Mouse (Mus musculus) intestine, embryonic 15.5 days (tissue): ENCODE data around the gene Ccn6. TPM values are rescaled to one million over a fixed set of nuclear protein-coding genes. Genes with fewer than 3 reads are reported as not detected.
"Not testable (repeated sequence)": the region's sequence is repeated elsewhere in the genome, so short reads cannot be mapped to it uniquely, and the experiment has no call there.

Experiments used
- ATAC-seq: fragments of 200-750 bp; cut with Nextera tagmentation; 2 replicates; pipeline ENCODE4 v1.8.0; 2017; ENCODE audit warnings: moderate TSS enrichment, moderate library complexity
- H3K27ac ChIP-seq: fragments of 300-500 bp; sonication (generic); 2 replicates; pipeline ENCODE4 v1.5.1; 2015; ENCODE audit warnings: mild to moderate bottlenecking, inconsistent platforms
- H3K27me3 ChIP-seq: fragments of 300-500 bp; sonication (generic); replicated peaks from 2 replicates; pipeline ENCODE4 v1.6.1; 2015; ENCODE audit warnings: inconsistent platforms
- H3K36me3 ChIP-seq: fragments of 300-500 bp; sonication (generic); 2 replicates; pipeline ENCODE4 v1.6.1; 2015; ENCODE audit warnings: inconsistent platforms
- H3K4me1 ChIP-seq: fragments of 300-500 bp; sonication (generic); replicated peaks from 2 replicates; pipeline ENCODE4 v1.6.1; 2015; ENCODE audit warnings: inconsistent platforms
- H3K4me2 ChIP-seq: fragments of 300-500 bp; sonication (generic); replicated peaks from 2 replicates; pipeline ENCODE4 v1.6.1; 2015; ENCODE audit warnings: mild to moderate bottlenecking, inconsistent platforms
- H3K4me3 ChIP-seq: fragments of 300-500 bp; sonication (generic); replicated peaks from 2 replicates; pipeline ENCODE4 v1.5.1; 2015; ENCODE audit warnings: inconsistent platforms
- H3K9ac ChIP-seq: fragments of 300-500 bp; sonication (generic); 2 replicates; pipeline ENCODE4 v1.6.1; 2015; ENCODE audit warnings: inconsistent platforms
- H3K9me3 ChIP-seq: fragments of 300-500 bp; sonication (generic); 2 replicates; pipeline ENCODE4 v1.6.1; 2016; ENCODE audit warnings: inconsistent platforms
- WGBS: fragments of 180-500 bp; shearing (Covaris S2); methylation state at CpG from one replicate; pipeline ENCODE4 v1.1.7; 2015; 5-methylcytosine and 5-hydroxymethylcytosine counted together
- polyA plus RNA-seq: library from polyadenylated mRNA; unstranded; fragments of >200 nt; fragmentation: Nextera tagmentation; extraction: Ambion mirVana; gene quantifications from 2 replicates; pipeline ENCODE4 v1.2.1, GENCODE M21; 2015

Ccn6 gene
- polyA plus RNA-seq = 0.24 TPM in 1 of 2 replicates, not detected in the other

DNA sequence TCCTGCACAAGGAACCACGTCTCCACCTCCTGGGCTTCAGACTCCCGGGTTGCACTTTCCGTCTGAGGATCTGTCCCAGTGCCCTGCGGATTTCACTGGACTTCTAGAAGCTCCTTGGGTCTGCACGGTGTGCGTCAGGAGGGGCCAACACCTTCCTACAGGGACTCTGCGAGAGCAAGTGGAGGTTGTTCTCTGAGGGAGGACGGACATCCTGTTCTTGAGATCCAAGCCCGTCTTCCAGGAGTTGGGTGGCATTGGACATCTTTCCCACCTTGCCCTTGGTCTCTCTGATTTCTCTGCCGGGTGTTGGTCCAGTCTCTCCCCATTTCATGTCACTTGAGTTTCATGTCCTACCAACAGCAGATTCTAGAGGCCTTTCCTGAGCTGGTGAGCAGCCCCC, at the start of gene Ccn6:
Gene Ccn6 (minus strand): TSS at position 101 of the 400 bp plus-strand sequence.
- no peaks in the 10 kb centered on the region for H3K27me3 ChIP-seq
- no peaks in the 10 kb centered on the region for H3K9me3 ChIP-seq
- peaks cover 8% of the 10 kb centered on the region; the same call in 1 of the 2 replicates for H3K4me1 ChIP-seq
- H3K27ac ChIP-seq = no peak within 1 kb of the TSS
- H3K36me3 ChIP-seq = no peaks in the 10 kb centered on the region
- no peak for ATAC-seq
- H3K4me3 ChIP-seq = no peak within 1 kb of the TSS
- no peak within 1 kb of the TSS for H3K9ac ChIP-seq
- WGBS = 86% methylated on average over 10 of the region's 10 CpGs
- H3K4me2 ChIP-seq = peak within 1 kb of the TSS; percentile 36

DNA sequence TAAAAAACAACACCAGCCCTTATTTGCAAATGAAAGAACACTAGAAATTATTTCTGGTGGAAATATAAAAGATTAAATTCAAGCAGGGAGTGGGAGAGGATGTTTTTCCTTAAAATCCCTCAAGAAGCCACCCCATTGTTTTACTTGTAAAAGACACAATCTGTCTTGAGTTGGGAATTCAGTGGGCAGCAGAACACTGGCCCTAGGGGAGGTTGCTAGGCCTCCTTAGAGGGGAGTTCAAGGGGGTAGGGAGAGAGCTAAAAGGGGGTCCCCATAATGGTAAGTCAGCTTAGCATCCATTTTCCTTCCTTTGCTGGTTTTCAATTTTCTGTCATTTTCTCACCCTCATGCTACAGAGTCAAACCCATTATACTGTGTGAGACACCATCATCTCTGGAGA, 46.4 kb upstream of the Ccn6 start:
- H3K4me1 ChIP-seq = no peaks in the 10 kb centered on the region
- H3K27me3 ChIP-seq = no peaks in the 10 kb centered on the region
- no peaks in the 10 kb centered on the region for H3K9me3 ChIP-seq
- ATAC-seq = no peak
- H3K27ac ChIP-seq = no peak overlapping the region
- no peak overlapping the region for H3K4me3 ChIP-seq
- H3K4me2 ChIP-seq = no peak overlapping the region
- no peaks in the 10 kb centered on the region for H3K36me3 ChIP-seq
- no peak overlapping the region for H3K9ac ChIP-seq

DNA sequence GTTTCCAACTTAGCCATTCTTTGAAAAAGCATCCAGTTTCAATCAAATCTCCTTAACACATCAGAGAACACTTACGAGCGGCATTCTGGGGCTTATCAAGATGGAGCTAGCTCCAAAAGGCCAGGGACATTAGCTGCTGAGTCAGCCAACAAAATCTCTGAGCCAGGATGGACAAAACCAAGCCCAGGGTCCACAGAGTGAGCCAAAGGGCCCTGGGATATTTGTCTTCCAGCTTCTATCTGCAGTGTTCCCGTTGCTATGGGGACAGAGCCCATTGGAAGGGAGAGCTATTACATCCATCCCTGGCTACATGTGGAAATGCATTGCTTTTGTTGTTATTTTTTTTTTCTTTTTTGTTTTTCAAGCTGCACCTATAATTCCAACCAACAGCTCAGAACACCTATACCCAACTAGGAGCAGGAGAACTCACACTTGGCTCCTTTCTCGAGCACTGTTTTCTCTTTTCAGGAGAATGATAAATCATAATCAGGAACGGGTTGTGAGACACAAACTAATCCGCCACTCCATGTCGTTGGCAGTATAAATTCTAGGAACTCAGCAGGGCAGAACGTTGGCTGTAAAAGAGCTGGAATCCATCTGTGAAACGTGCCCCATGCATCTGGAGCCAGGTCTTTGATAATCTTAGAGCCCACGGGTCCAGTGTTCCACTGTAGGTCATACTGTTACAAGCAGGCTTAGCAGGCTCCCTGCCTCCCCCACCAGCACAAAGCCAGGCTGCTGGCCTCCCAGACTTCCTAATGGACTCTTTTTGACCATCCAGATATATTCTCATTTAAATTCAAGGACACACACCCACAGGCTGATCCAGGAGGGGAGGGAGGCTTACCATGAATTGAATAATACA, 45.8 kb upstream of the Ccn6 start:
- Histone ChIP-seq H3K4me1 (no peaks in the 10 kb centered on the region), H3K4me2 (no peak overlapping the region), H3K9ac (no peak overlapping the region), H3K27me3 (no peaks in the 10 kb centered on the region), H3K9me3 (no peaks in the 10 kb centered on the region), H3K4me3 (no peak overlapping the region), H3K27ac (no peak overlapping the region), H3K36me3 (no peaks in the 10 kb centered on the region)
- ATAC-seq = no peak
- 60% methylated on average over 10 of the region's 10 CpGs for WGBS

DNA sequence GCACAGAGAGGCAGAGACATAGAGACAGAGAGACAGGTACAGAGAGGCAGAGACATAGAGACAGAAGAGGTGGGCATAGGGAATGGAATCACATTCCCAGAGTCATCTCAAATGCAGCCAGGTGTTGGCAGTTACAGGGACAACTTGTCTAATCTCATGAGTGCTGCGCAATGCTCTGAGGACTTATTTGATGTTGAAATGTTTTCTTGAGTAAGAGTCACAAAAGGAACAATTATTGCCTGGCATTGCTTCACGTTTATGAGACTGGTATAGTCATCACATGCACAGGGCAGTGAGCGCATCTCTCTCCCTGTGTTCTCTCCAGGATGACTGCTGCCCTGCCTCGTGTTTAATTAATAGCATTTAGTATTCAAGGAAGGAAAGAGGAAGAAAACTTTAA, 45.1 kb upstream of the Ccn6 start:
- Histone ChIP-seq H3K4me1 (no peaks in the 10 kb centered on the region), H3K9me3 (no peaks in the 10 kb centered on the region), H3K4me3 (no peak overlapping the region), H3K27me3 (no peaks in the 10 kb centered on the region), H3K27ac (no peak overlapping the region), H3K4me2 (no peak overlapping the region), H3K36me3 (no peaks in the 10 kb centered on the region), H3K9ac (no peak overlapping the region)
- 69% methylated on average over 4 of the region's 4 CpGs for WGBS
- no peak for ATAC-seq

DNA sequence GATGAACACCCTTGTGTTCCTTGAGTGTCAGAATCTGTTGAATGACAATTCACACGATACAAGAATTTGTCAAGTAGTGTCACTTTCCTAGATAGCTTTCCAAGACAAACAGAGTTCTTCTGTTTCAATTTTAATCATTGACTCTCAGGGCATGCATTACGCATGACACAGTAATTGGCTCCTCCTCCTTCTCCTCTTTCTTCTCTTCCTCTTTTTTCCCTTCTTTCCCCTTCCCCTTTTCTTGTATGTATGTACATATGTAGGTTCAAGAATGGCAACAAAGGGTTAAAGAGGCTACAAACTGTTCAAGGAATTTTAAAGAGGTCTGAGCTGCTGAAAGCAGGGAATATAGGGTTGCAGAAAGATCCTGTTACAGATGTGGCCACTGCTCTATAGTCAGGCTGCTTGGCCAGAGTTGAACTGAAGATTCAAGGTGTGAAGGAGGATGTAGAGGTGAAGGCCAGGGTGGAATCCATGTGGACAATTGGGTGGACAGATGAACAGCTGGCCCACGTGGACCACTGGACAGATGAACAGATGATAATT, 43.8 kb upstream of the Ccn6 start:
- no peak for ATAC-seq
- 69% methylated on average over 3 of the region's 3 CpGs for WGBS
- Histone ChIP-seq H3K9ac (no peak overlapping the region), H3K27me3 (no peaks in the 10 kb centered on the region), H3K4me3 (no peak overlapping the region), H3K36me3 (no peaks in the 10 kb centered on the region), H3K9me3 (no peaks in the 10 kb centered on the region), H3K27ac (no peak overlapping the region), H3K4me1 (no peaks in the 10 kb centered on the region), H3K4me2 (no peak overlapping the region)

DNA sequence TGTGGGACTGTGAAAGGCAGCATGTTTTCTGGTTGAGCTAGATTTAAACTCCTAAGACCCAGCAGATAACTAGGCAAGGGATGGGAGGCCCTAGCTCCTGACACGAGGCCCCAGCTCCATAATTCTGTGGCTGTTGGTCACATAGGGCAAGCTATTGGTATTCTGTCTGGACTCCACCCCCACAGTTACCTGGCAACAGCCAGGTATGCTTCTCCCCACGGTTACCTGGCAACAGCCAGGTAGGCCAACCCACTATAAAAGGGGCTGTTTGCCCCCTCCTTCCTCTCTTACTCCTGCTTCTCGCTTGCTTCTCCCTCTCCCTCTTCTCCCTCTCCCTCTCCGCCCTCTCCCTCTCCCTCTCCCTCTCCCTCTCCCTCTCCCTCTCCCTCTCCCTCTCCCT, 38.9 kb upstream of the Ccn6 start:
- no peak for ATAC-seq
- no peaks in the 10 kb centered on the region for H3K4me1 ChIP-seq
- no peaks in the 10 kb centered on the region for H3K36me3 ChIP-seq
- H3K4me3 ChIP-seq = no peak overlapping the region
- no peaks in the 10 kb centered on the region for H3K9me3 ChIP-seq
- no peak overlapping the region for H3K27ac ChIP-seq
- H3K9ac ChIP-seq = no peak overlapping the region
- no peak overlapping the region for H3K4me2 ChIP-seq
- WGBS = 46% methylated on average over 4 of the region's 4 CpGs
- H3K27me3 ChIP-seq = no peaks in the 10 kb centered on the region

DNA sequence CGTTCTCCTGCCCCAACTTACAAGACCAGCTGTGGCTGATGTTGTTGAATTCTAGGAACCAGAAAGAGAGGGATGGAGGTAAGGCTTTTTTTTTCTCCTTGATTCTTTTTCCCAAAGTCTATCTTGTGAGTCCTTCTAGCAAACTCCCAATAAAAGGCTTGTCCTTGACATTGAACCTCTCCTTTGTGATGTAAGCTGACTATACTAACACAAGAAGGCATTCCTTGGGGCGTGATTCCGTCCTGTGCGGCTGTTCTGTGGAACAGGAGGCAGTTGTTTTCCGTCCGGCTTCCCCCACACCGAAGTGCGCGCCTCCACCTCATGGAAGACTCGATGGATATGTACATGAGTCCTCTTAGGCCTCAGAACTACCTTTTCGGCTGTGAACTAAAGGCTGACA, 34.6 kb upstream of the Ccn6 start:
- H3K9ac ChIP-seq, H3K27me3 ChIP-seq, ATAC-seq, H3K27ac ChIP-seq, H3K4me1 ChIP-seq, H3K4me3 ChIP-seq, H3K4me2 ChIP-seq, H3K36me3 ChIP-seq, H3K9me3 ChIP-seq: not testable (repeated sequence)
- 92% methylated on average over 11 of the region's 11 CpGs for WGBS

DNA sequence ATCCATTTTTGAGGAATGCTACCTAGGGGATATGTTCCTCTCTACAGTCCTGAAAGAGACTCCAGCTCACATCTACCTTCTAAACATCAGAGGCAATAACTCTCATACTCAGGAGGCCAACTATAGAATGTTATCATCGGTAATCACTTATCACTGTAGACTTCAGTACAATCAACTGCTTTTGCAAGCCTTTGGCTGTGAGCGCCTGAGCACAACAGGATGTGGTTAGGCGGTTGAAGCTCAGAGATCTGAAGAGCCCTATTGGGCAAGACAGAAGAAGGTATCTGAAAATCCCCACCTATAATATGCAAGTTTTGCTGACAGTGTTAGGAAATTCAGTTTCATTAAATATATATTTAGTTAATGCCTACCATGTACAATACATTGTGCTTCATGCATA, 29.1 kb upstream of the Ccn6 start:
- WGBS = 89% methylated on average over 3 of the region's 3 CpGs
- H3K4me2 ChIP-seq = no peak overlapping the region
- H3K9ac ChIP-seq = no peak overlapping the region
- ATAC-seq = no peak
- no peaks in the 10 kb centered on the region for H3K4me1 ChIP-seq
- H3K27me3 ChIP-seq = no peaks in the 10 kb centered on the region
- no peak overlapping the region for H3K27ac ChIP-seq
- no peaks in the 10 kb centered on the region for H3K36me3 ChIP-seq
- no peak overlapping the region for H3K4me3 ChIP-seq
- H3K9me3 ChIP-seq = no peaks in the 10 kb centered on the region

DNA sequence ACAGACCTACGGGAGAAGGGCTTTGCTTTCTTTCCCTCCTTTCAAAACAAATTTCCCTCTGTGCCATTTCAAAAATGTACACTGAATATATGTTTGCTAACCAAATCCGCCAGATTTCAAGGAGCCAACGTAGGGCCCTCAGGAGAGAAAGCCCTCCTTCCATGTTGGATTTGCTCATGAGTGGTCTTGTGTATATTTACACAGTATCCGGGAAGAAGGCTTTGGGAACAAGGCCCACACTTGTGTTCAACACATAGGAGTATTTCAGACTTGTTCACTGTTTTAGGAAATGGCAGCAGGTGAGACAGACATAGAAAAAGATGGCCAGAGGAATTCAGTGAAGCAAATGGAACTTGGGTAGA, 21.9 kb upstream of the Ccn6 start:
- Histone ChIP-seq H3K4me2 (no peak overlapping the region), H3K36me3 (no peaks in the 10 kb centered on the region), H3K9ac (no peak overlapping the region), H3K9me3 (no peaks in the 10 kb centered on the region), H3K27me3 (no peaks in the 10 kb centered on the region), H3K27ac (no peak overlapping the region), H3K4me1 (no peaks in the 10 kb centered on the region), H3K4me3 (no peak overlapping the region)
- ATAC-seq = no peak
- 72% methylated on average over 4 of the region's 4 CpGs for WGBS

DNA sequence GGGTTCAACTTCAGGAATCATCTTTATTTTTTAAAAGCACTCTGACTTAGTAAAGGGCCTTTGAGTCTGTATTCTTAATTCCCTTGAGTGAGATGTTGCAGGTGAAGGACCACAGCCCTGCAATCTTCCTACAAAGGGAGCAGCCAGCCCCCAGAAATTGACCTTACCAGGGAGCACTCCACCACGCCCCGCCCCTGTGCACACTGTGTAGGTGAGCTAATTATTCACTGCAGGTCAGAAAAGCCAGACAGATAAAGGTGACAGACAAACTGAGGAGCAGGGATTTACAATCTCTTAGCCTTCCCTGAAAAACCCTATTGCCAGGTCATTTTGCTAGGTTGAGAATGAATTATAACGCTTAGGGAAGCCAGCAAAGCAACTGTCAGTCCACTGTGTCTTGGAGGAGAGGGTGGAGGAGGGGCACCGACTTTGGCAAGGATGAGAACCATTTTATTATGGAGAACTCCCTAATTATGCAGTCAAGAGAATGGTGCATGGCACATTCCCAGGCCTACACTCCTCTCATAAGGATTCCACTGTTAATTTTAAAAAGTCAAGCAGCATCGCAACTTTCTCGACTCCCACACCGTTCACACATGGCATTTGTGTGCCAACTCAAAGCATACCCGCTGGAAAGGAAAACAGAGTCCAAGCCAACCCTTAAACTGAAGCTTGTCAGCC, 21.4 kb upstream of the Ccn6 start:
- H3K9me3 ChIP-seq = no peaks in the 10 kb centered on the region
- H3K4me2 ChIP-seq = no peak overlapping the region
- WGBS = 72% methylated on average over 8 of the region's 8 CpGs
- H3K27ac ChIP-seq = no peak overlapping the region
- H3K4me3 ChIP-seq = no peak overlapping the region
- H3K36me3 ChIP-seq = no peaks in the 10 kb centered on the region
- H3K4me1 ChIP-seq = no peaks in the 10 kb centered on the region
- H3K9ac ChIP-seq = no peak overlapping the region
- H3K27me3 ChIP-seq = no peaks in the 10 kb centered on the region
- peak; percentile 62 for ATAC-seq

DNA sequence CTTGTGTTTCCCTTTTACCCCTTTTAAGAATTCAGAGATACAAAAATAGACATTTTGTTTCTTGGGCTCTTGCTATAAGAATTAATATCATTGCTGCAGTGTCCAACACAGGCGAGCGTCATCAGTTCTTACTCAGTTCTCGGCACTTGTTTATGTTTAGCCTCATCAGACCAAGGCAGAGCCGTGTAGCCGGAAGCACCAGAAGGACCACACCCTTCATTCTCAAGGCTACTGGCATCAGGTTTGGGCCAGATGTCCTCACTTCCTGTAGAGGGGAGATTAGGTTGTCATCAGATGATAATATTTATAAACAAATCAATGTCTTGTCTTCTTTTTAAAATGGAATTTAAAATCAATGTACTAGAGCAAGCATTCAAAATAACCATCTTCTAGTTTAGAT, 13.4 kb upstream of the Ccn6 start:
- no peak for ATAC-seq
- H3K4me2 ChIP-seq = no peak overlapping the region
- no peak overlapping the region for H3K4me3 ChIP-seq
- 62% methylated on average over 5 of the region's 5 CpGs for WGBS
- H3K36me3 ChIP-seq = no peaks in the 10 kb centered on the region
- no peak overlapping the region for H3K27ac ChIP-seq
- no peaks in the 10 kb centered on the region for H3K27me3 ChIP-seq
- no peak overlapping the region for H3K9ac ChIP-seq
- peaks cover 12% of the 10 kb centered on the region for H3K4me1 ChIP-seq
- H3K9me3 ChIP-seq = no peaks in the 10 kb centered on the region

DNA sequence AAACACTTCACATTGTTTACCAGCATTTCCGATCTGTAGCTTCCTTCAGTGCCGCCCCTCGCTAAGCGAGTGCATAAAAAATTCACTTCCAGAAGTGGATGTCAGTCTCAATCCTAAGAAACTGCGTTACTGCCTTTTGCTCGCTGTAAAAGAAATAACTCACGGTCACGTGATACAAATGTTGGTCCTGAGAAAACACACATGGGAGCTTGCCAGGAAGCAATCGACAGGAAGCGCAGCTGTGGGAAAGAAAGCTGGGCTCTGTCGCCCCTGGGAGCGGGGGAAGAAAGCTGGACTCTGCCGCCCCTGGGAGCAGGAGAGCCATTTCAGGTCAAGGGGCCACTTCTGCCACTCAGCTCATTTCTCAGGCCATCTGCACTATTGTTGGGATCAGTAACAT, 9.5 kb upstream of the Ccn6 start:
- Histone ChIP-seq H3K9ac (no peak overlapping the region), H3K27ac (peak overlapping the region; percentile 84), H3K4me2 (peak overlapping the region; percentile 73), H3K36me3 (no peaks in the 10 kb centered on the region), H3K27me3 (no peaks in the 10 kb centered on the region), H3K9me3 (no peaks in the 10 kb centered on the region), H3K4me3 (no peak overlapping the region), H3K4me1 (peaks cover 12% of the 10 kb centered on the region)
- 29% methylated on average over 13 of the region's 13 CpGs for WGBS
- ATAC-seq = no peak

DNA sequence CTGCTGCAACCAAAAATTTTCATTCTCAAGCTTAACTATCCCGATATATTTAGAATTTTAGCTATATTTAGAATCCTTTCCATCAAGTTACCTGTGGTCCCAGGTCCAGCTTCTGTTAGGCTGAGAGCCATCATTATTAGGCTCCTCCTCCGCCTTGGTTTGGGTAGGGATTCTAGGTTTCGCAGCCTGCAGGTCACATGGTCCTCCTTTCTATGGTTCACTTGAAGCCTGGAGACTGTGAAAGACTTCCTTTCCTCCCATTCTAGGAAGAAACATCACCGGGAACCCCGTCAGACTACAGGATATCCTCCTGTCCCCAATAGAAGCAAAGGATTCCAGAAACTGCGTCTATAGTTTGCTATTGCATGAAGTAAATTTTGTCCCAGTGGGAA, 8.9 kb upstream of the Ccn6 start:
- no peak overlapping the region for H3K9ac ChIP-seq
- ATAC-seq = no peak
- H3K4me1 ChIP-seq = peaks cover 12% of the 10 kb centered on the region
- H3K36me3 ChIP-seq = no peaks in the 10 kb centered on the region
- no peaks in the 10 kb centered on the region for H3K9me3 ChIP-seq
- no peaks in the 10 kb centered on the region for H3K27me3 ChIP-seq
- peak overlapping the region; percentile 84 for H3K27ac ChIP-seq
- no peak overlapping the region for H3K4me3 ChIP-seq
- WGBS = 75% methylated on average over 6 of the region's 6 CpGs
- peak overlapping the region; percentile 73 for H3K4me2 ChIP-seq
